Mouse (Mus musculus) thymus, postnatal 36 days (tissue): ENCODE measurements around the gene Gabrd.
A peak's percentile ranks its signal among the peaks of the same experiment; 100 is the strongest.

Source experiments
- DNase-seq, 2 experiments: peaks; one replicate each; pipeline ENCODE4 v3.0.0; 2022; ENCODE audit warnings: mixed read lengths in 2 of 2

Gene Gabrd

DNA sequence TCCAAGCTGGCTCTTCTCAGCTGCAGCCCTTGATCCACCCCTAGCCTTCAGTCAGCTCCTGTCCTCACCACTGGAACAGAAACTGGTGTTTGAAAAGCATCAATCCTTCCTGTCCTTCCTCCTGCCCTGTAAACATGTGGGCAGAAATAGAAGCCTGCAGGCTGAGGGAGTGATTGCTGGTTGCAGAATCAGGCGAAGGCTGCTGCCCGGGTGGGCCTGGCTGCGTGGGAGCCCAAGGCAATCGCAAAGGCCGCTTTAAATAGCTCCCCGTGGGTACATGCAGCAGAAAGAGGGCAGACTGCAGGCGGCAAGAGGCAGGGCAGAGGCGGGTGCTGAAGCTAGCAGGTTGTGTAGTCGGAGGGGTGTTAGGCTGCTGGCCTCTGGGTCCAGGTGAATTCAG, 15.2 kb downstream of the Gabrd start:
- no peak for DNase-seq

DNA sequence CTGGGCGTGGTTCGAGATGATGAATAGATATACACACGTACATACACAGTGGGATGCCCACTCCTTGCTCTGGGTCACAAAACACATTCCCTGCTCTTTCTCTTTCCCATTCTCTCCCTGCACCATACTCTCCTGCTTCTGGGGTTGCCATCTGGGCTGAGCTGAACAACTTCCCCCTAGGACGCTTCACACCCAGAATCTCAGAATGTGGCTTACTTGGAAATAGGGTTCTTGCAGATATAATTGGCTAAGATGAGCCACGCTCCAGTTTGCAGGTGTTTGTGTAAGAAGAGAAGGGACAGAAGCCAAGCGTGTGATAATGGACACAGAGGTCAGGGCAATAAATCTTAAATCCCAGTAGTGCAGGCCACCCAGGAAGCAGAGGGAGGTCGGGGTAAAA, 15.9 kb downstream of the Gabrd start:
- no peak for DNase-seq

DNA sequence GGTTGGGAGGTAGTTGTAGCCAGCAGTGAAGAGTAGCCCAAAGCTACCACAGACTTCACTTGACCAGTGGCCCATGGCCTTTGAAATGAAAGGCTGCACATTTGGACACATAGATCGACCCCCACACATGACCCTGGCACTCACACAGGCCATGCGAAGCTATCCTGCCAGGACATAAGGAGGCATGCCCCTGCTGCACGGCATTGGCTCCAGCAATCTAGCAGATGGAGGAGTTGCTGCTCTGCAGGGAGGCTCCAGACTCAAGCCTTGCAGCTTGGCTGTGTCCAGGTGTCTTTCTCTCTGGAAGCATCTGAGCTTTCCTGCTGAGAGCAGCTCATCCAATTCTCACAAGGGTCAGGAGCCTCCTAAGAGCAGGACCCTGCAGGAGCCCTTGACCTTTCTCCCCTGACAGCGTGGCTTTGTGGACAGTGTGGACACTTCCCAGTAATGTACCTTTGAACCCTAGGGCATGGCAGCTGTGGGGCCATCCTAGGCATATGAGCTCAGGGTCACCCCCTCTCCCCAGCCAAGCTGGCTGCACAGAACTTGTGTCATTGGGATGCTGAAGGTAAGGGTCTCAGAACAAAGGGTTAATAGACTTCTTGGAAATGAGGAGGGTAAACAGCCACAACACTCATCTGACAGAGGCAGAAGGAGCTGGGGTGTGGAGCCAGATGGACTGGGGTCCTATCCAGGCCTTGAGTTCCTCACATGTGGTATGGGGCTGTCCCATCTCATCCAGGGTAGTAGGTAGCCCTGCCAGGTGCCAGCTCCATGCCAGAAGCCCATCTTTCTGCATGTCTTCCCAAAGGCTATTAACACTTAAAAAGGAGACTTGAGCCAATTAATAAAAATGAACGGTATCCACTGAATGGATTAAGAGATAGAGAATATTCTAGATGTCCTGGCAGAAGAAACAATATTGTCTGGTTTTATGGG, 25.8 kb downstream of the Gabrd start:
- DNase-seq: no peak

DNA sequence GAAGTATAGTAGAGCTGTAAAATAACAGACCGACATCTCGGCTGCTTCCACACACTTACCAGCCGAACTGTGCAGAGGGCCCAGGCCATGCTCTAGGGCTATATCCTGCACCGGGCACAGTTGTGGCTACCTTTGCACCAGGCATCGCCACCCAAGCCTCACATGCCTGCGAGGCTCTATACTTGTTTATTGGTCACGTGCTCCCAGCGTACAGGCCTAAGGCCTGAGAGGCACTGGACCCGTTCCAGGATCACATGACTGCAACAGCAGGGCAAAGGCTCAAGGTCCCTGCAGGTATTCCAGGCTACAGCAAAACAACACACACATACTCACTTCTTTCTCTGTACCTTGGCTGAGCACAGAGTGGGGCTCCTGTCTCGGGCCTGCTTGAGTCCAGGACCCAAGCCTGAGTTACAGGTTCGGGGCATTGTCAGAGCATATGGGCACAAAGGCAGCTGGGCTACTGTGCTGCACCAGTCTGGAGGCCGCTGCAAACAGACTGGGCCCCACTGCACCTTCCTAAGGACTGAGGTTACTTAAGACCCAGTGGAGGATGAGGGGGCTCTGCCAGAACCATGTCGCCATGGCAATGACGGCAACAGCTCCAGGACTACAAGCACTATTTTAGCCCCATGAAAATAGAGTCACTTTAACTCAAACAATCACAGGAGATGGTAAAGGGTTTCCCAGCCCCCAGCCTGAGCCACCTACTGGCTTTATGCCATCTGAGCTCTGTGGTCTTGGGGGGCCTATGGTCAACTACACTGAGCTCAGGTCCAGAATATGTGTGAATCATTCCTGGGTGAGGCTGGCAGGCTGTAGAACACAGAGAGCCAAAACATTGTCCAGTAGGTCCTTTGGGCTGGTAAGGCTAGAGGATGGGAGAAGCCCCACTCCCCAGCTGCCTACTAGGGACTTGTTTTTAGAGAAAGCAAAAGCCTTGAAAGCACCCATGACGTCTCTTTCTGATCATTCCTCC, 26.9 kb downstream of the Gabrd start:
- DNase-seq: no peak

GRCm38 (mm10) chr4:155368684-155369083, 29.2 kb downstream of the Gabrd start:
- DNase-seq: peak; percentile 81 to 85

- DNase-seq: no peak
Observed at GRCm38 (mm10) chr4:155367739-155368138, 30.2 kb downstream of the Gabrd start.

DNA sequence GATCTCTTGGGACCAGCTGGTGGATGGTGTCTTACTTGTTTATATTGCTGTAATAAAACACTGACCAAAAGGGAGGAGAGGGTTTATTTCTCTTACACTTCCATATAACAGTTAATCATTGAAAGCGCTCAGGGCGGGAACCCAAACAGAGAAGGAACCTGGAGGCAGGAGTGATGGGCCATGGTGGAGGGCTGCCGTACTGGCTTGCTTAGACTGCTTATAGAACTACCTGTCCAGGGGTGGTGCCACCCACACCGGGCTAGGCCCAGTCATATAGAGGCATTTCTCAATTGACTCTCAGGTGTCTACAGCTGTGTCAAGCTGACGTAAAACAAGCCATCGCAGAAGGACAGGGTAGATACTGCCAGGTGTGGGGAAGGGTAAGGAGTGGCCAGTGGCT, 31.1 kb downstream of the Gabrd start:
- no peak for DNase-seq

- DNase-seq: no peak
Observed at GRCm38 (mm10) chr4:155362443-155362842, 35.5 kb downstream of the Gabrd start.

DNA sequence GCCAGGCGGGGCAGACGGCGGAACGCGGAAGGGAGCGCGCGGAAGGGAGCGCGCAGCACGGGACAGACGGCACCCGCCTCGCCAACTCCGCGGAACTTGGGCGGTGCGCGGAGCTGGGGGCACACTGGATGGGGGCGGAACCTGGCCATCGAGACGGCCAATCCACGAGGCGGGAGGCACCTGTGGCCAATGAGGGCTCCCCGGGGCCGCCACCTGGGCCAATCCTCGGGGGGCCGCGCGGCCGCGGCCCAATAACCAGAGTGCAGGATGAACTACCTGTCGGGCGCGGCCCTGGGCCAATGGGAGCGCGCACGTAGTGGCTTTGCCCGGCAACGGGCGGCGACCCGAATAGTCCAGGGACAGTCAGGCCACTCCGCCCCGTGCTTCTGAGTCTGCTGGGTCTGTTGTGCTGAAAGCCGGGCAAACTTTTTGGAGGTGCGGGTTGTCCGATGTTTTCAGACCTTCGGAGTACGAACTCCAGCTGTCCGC, 36.6 kb downstream of the Gabrd start, which contains the start of gene Prkcz:
Gene Prkcz, minus strand, starts transcription at position 59 of the 489 bp plus-strand sequence.
- peak; percentile 87 to 94 for DNase-seq

- peak in 1 of 2 experiments; percentile 77 for DNase-seq
Observed at GRCm38 (mm10) chr4:155360856-155361255, 37.1 kb downstream of the Gabrd start.

DNA sequence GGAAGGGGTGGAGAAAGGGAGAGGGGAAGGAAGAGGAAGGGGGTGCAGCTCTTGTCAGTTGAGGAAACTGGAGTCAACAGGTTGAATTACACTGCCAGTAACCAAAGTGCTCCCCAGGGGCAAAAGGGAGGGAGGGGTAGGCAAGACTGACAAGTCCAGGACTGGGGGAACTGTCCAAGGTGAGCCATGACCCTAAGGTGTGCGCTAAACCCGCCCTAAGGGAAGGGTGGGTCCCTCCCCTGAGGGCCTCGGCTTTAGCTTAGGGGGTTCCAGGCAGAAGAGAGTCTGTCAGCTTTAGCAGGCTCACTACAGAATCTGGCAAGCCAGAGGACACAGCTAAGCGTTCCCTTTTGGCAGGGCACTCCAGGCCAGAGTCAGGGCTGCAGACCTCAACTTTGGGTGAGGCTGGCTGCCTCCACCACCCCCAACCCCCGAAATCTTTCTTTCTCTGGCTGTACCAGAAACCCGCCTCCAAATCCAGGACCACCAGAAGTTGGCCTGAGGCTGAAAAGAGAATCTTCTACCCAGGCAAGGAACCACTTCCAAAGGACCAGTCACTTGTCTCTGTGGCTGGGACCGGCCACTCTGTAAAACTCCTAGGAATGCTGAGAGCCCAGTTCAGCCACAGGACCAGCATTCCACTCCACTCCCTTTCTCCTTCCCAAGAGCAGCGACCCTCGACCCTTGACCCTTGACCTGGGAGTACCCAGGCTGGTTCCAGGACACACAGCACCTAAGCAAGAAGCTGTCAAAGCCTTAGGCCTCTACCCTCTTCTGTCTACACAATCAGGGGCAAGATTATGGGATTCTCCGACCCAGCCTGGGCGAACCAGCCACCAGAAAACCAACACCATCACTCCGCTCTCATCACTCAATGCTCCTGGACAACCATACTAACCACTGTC, 38.1 kb downstream of the Gabrd start:
- peak in 1 of 2 experiments; percentile 29 for DNase-seq

- DNase-seq: no peak
Observed at GRCm38 (mm10) chr4:155357601-155358000, 40.3 kb downstream of the Gabrd start.

DNA sequence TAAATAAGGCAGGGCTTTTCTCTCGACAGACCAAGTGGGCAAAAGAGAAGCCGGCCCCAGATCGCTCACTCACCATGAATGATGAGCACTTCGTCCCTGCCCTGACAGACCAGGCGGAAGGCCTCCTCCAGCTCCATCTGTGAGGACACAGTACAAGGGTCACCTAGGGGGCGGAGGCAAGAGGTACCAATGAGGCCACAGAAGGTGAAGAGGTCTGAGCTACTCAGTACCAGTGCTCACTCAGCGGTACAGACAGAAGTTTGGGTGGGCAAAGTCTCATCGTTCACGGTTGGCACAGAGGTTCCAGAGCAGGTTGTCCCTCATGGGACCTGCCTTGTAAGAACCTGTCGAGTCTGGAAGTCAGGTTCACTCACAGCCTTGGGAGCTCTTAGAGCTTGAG, 41.6 kb downstream of the Gabrd start:
- no peak for DNase-seq

DNA sequence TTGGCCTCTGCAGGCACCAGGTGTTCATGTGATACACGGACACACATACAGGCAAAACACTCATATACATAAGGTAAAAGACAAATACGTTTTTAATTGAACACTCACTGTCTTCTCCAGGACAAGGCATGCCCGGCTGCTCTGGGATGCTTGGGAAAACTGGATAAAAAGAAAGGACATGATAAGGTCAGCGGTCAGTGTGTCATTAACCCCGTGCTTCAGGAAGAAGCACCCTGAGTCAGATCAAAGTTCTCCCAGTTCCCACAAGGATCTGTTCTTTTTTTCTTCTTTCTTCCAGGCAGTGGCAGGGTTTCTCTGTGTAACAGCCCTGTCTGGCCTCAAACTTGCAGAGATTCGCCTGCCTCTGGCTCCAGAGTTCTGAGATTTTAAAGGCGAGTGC, 43.4 kb downstream of the Gabrd start:
- DNase-seq: no peak

DNA sequence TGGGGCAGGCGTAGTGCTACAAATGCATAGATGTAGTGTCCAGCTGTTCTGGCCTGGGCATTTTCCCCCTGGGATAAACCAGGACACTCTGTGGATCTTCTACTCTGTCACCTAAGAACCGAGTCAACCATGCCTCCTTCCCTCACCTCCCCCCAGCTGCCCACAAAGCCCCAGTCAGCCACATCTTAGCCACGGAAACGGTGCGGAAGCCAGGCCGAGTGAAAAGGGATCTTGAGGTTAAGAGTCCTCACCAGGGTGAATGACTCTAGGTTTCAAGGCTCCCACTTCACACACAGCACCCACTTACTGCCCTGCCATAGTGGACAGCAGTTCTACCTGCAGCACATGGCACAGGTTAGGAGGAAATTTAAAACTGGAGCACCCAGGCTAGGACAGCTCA, 43.9 kb downstream of the Gabrd start:
- peak; percentile 29 to 39 for DNase-seq

- peak; percentile 51 to 67 for DNase-seq
Observed at GRCm38 (mm10) chr4:155352581-155352980, 45.3 kb downstream of the Gabrd start.

DNA sequence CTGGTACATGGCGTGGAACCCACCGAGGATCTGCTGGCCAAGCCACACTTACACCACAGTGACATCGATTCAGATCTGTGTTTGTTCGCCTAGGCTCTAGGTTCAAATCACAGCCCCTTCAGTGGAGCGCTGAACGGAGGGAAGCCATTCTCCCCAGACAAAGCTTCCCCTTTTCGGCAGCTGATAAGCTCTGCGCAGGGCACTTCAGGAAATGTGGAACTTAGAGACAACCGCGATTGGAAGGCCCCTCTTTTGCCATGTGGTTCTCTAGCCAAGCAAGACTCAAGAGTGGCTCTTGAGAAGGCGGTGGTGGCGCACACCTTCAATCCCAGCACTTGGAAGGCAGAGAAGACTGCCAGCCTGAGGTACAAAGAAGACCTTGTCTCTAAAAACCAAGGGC, 51.6 kb downstream of the Gabrd start:
- no peak for DNase-seq

DNA sequence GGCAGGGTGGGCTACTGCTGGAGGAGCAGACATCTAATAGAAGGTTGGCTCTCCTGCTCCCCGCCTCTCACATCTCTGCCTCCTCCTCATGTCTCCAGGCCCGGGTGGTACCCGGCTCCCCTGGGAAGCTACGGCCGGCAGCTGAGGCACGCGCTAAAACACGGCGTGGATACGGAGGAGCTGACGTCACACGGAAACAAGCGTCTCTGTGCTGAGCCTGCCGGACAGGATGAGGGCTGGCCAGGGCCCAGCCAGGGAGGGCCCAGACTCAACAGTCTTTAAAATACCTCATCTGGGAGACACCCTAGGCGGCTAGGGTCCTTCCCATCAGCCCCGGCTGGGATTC, 52.3 kb downstream of the Gabrd start:
- DNase-seq: peak in 1 of 2 experiments; percentile 28

DNA sequence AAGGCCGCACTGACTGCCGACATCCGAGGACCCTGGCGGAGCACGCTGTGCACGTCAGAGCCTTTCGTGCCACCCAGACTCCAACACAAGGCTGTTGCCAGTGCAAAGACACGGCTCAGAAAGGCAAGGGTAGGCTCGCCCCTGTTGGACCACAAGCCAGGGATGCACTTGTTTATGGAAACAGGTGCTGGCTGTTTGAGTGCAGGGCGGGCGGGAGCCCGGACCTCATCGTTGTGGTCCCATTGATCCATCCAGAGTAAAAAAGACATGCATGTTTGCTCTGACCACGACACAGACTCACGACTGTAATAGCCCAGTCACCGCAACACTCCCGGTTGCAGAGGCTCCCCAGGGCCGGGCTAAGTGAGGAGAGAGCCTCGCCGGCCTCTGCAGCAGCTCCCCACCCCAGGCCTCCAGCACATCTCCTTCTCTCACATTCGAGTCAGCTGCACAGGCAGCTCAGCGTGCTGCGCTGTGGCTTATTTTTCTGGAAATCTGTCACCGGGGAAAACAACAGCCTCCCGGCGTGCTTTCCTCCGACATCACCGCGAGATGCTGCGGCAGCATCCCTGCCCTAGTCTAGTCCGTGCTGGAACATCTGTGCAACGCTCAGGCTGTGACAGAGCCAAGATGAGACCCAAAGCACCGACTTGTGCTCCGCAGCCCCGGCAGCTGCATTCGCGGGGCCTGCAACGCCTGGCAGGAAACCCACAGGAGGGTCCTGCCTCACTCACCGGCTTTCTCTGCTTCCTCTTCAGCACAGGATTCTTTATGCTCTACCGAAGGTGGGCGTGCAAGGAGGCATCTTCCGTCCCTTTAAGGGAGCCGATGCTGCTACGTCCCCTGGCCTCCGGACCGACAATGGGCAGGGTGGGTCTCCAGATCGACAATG, 53.0 kb downstream of the Gabrd start:
- peak; percentile 51 to 60 for DNase-seq

DNA sequence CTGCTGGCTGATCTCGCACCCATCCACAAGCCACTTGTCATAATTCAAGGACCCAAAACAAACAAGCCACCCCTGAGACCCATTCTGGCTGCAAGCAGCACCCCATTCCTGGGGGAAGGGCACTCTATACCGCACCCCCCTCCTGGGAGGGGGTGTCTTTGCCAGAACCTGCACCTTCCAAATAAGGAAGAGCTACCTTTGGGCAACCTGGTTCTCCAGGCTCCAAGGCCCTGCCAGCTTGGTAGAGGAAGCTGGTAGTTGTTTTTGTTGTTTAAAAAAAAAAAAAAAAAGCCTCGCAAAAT, 53.7 kb downstream of the Gabrd start:
- no peak for DNase-seq
